Mouse (Mus musculus) ovary, postnatal 36 days (tissue): ENCODE data around the gene Fam107b.
"Not testable (repeated sequence)": the region's sequence is repeated elsewhere in the genome, so short reads cannot be mapped to it uniquely, and the experiment has no call there.

ENCODE experiments used
- DNase-seq: peaks from one replicate; pipeline ENCODE4 v3.0.0; 2022; ENCODE audit warnings: low spot score, mixed read lengths

Fam107b gene

GRCm38 (mm10) chr2:3712369-3713042, 142.2 kb downstream of the Fam107b start:
- DNase-seq, result no peak

- peak; percentile 94 for DNase-seq
These were observed 143.0 kb downstream of the Fam107b start for GRCm38 (mm10) chr2:3713212-3713681.

- DNase-seq, result peak; percentile 31
These were observed 143.5 kb downstream of the Fam107b start for GRCm38 (mm10) chr2:3713682-3714361.

- DNase-seq, result no peak
These were observed 144.2 kb downstream of the Fam107b start for GRCm38 (mm10) chr2:3714511-3714910.

GRCm38 (mm10) chr2:3715424-3715823, 145.1 kb downstream of the Fam107b start:
- DNase-seq, result no peak

- no peak for DNase-seq
These were observed 147.0 kb downstream of the Fam107b start for GRCm38 (mm10) chr2:3717268-3717667.

- no peak for DNase-seq
These were observed 147.6 kb downstream of the Fam107b start for GRCm38 (mm10) chr2:3717847-3718246.

GRCm38 (mm10) chr2:3719436-3720121, 149.3 kb downstream of the Fam107b start:
- not testable (repeated sequence) for DNase-seq

- DNase-seq, result no peak
These were observed 150.8 kb downstream of the Fam107b start for GRCm38 (mm10) chr2:3721107-3721506.

- DNase-seq, result no peak
These were observed 151.7 kb downstream of the Fam107b start for GRCm38 (mm10) chr2:3721974-3722373.

GRCm38 (mm10) chr2:3723391-3724106, 153.3 kb downstream of the Fam107b start:
- DNase-seq, result no peak

GRCm38 (mm10) chr2:3726501-3727078, 156.3 kb downstream of the Fam107b start:
- DNase-seq, result no peak

GRCm38 (mm10) chr2:3727225-3727930, 157.1 kb downstream of the Fam107b start:
- no peak for DNase-seq

- DNase-seq, result no peak
These were observed 157.8 kb downstream of the Fam107b start for GRCm38 (mm10) chr2:3728090-3728489.

GRCm38 (mm10) chr2:3729586-3729985, 159.3 kb downstream of the Fam107b start:
- no peak for DNase-seq

GRCm38 (mm10) chr2:3730744-3731143, 160.5 kb downstream of the Fam107b start:
- no peak for DNase-seq

- no peak for DNase-seq
These were observed 161.2 kb downstream of the Fam107b start for GRCm38 (mm10) chr2:3731316-3732015.

GRCm38 (mm10) chr2:3737917-3738694, 167.8 kb downstream of the Fam107b start:
- DNase-seq, result no peak

- no peak for DNase-seq
These were observed 168.4 kb downstream of the Fam107b start for GRCm38 (mm10) chr2:3738734-3739133.
